Mouse (Mus musculus): ENCODE measurements around the gene Obsl1. TPM values are rescaled to one million over a fixed set of nuclear protein-coding genes. Genes with fewer than 3 reads are reported as not detected.

Gene Obsl1
- total RNA-seq, 2 experiments from 2014 or later, result 33.4 to 35.1 TPM

DNA sequence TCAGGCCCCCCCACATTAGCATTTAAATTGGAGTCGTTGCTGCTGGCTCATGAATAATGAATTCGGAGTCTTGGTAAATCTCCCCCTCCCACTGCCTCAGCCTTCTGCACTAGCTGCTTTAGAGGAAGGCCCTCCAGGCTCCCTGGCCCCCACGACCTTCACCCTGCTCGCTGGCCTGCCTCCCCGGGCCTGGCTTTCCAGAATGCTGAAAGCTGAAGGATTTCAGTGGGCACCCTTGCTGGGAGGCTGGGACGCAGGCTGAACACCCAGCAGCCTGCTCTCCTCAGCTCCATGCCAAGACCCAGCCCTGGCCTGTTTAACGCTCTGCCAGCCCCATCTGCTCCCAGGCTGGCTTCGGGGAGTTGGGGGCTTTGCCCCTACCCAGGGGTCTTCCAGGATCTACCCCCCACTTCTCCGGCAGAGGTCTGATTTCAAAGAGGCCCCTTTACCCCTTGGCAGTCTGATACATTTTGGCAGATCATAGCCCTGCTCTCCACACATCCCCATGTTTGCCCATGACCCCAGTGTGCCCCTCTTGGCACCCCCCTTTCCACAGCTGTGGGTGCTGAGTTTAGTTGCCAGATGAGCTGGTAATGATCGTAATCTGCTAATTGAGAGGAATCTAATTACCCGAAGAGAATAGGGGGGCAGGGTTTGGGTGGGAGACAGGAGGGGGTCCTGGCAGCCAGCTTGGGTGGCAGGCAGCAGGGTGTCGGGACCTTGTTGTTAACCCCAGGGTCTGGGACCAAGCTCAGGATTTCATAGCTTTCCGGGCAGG, 62.8 kb downstream of the Obsl1 start:
- intact Hi-C loops (cut with DNase I), result no loop called here
- no peak for DNase-seq (ENCODE audit: low spot score in 2 of 2)

DNA sequence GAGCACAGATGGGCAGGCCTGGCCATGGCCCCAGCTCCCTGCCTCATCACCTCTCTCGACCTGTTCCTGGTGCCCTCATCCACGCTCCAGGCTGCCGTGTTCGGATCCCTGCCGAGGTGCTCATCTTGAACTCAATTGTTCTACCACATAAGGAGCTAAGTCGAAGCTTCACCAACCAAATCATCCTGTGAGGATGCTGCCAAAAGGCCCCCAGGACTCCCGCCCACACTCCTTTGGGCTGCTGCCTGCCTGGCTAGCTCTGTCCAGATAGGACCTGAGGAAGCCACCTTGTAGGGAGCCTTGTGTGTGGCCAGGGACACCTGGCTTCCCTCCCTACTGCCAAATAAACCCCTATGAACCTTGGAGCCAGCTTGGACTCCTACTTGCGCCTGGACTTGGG, 63.4 kb downstream of the Obsl1 start:
- intact Hi-C loops (cut with DNase I), result no loop called here
- DNase-seq (ENCODE audit: low spot score in 2 of 2), result no peak

DNA sequence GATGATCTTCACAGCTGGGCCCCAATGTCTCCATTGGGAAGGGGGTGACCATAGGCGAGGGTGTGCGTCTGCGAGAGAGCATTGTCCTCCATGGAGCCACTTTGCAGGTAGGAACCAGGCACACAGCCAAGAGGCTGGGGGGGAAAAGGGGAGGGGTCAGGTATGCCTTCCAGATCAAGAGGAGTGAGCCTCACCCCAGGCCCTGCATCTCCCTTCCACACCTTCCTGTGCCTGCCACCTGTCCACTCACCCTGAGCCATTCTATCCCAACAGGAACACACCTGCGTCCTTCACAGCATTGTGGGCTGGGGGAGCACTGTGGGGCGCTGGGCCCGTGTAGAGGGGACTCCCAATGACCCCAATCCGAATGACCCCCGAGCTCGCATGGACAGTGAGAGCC, 64.1 kb downstream of the Obsl1 start:
- DNase-seq (ENCODE audit: low spot score in 2 of 2), result no peak

DNA sequence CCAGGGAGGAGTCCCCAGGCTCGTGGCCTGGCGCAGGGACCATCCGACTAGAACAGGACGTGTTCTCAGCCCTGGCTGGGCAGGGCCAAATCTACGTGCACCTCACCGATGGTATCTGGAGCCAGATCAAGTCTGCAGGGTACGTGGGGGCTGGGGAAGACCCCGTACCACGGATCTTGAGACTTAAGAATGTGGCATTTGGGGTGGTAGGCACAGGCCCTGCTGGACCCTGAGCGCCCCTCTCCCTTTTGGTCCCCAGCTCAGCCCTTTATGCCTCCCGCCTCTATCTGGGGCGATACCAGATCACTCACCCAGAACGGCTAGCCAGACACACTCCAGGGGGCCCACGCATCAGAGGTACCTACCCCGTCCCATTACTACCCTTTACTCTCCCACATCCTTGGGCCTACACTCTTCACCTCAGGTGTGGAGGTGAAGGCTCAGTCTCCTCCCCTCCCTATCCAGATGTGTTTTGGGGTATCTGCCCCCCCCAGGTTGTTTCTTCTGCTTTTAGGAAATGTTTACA, 64.7 kb downstream of the Obsl1 start:
- intact Hi-C loops (cut with DNase I), result no loop called here
- DNase-seq (ENCODE audit: low spot score in 2 of 2), result no peak

More for the DNA sequence above, 64.1 kb downstream of the Obsl1 start:
- intact Hi-C loops (cut with DNase I), result no loop called here

DNA sequence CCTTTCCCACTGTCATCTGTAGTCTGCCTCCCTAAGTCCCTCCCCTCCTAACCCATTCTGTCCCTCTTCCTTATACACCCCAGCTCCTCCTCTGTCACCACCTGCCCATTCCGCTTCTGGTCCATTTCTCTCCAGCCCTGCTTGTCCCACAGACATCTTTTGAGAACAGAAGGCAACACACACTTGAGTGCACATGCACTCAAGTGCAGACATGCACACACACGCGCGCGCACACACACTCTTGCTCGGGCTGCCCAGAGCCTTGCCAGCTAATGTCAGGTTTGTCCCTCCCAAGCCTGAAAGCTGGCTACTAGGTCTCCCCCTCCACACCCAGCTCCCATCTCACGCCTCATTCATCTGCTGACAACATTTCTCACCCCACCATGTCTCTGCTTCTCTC, 65.6 kb downstream of the Obsl1 start:
- DNase-seq (ENCODE audit: low spot score in 2 of 2), result no peak
- intact Hi-C loops (cut with DNase I), result no loop called here

DNA sequence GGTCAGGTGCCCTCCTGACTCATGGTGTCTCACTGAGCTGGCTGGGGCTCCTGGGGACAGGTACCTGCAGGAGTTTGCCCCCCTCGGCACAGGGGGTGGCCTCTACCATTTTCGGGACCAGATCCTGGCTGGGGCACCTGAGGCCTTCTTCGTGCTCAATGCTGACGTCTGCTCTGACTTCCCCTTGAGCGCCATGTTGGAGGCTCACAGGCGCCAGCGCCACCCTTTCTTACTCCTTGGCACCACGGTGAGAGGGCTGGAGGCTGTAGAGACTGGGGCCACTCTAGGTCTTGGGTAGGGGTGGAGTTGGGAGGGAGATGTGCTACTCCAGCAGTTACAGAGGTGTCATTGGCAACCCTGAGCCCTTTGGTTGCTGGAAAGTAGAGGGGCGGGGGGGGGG, 67.5 kb downstream of the Obsl1 start:
- DNase-seq (ENCODE audit: low spot score in 2 of 2), result no peak
- intact Hi-C loops (cut with DNase I), result no loop called here

DNA sequence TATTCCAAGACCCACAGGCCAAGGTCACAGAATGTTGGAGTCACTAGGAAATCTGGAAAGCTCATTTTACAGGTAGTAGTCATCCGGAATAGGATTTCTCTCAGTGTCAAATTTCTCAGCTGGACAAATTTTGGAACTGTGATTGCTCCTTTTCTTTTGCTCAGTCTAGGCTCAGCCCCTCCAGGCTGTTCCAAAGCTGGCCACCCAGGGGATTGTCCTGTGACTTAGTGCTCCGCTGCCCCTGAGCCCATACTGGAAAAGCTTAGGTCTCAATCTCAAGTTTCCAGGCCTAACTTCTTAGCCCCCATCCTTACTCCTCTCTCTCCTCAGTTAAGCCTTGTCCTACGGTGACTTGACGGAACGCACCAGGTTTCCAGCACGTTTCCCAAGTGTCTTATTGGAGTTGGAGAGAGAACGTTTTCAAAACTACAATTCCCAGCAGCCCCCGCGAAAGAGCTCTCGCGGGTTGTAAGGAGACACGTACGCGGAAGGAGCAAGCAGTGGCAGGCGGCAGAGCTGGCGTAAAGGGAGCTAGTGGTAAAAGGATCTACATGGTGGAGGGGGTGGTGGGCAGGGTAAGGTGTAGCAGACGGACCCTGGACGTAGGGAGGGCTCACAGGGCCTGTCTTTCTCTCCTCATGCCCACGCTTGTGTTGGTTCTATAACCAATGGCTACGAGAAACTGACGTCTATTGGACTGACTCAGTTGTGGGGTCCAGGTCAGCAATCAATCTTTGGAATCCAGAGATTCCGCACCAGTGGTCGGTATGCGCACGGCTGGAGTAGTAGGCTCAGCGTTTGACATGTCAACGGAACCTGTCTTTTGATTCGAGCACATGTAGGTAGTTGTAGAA, 70.5 kb downstream of the Obsl1 start, which contains the start of gene Gmppa:
Gene Gmppa (plus strand): TSS at position 456 of the 854 bp plus-strand sequence.
- intact Hi-C loops (cut with DNase I), result no loop called here
- DNase-seq (ENCODE audit: low spot score in 2 of 2), result peak; percentile 84 to 86

Other genes starting within 250 kb of the Obsl1 start
- gene Ptprn, start 241.9 kb downstream of the Obsl1 start, total RNA-seq (2021), result 100 to 1,000 TPM; 376 to 396 TPM
- gene Resp18, start 228.0 kb downstream of the Obsl1 start, total RNA-seq (2021), result 10 to 100 TPM; 69.0 to 98.8 TPM
- 10 to 100 TPM; 60.1 to 60.8 TPM for gene Dnpep, start 188.5 kb downstream of the Obsl1 start, total RNA-seq (2021)
- 1 to 10 TPM; 1.5 to 2.6 TPM for gene Des, start 146.1 kb downstream of the Obsl1 start, total RNA-seq (2021)
- gene Speg, start 131.2 kb downstream of the Obsl1 start, total RNA-seq (2021), result 100 to 1,000 TPM; 199 to 210 TPM
- gene Gmppa, start 70.5 kb downstream of the Obsl1 start, total RNA-seq (2021), result 10 to 100 TPM; 54.2 to 61.2 TPM
- 10 to 100 TPM; 14.9 to 17.7 TPM for gene Asic4, start 56.0 kb downstream of the Obsl1 start, total RNA-seq (2021)
- 10 to 100 TPM; 77.0 to 79.3 TPM for gene Chpf, start 27.1 kb downstream of the Obsl1 start, total RNA-seq (2021)
- gene Tmem198, start 26.9 kb downstream of the Obsl1 start, total RNA-seq (2021), result 10 to 100 TPM; 76.1 to 77.3 TPM
- gene Inha, start 625 bp upstream of the Obsl1 start, total RNA-seq (2021), result 10 to 100 TPM; 30.7 to 31.9 TPM
- 10 to 100 TPM; 30.6 to 32.7 TPM for gene Stk11ip, start 15.1 kb upstream of the Obsl1 start, total RNA-seq (2021)
- gene Slc4a3, start 39.8 kb upstream of the Obsl1 start, total RNA-seq (2021), result 100 to 1,000 TPM; 180 to 195 TPM

All from left cerebral cortex, postnatal 14 days (tissue).